8 mouse cellular contexts compared by ENCODE assay signal in genomic region chr13:17803331-17804057, GRCm38 (mm10). TPM values are rescaled to one million over a fixed set of nuclear protein-coding genes. Genes with fewer than 3 reads are reported as not detected.
DNase-seq lines count a peak whose midpoint lies in the region; ATAC-seq and TF ChIP-seq lines count a peak whose summit lies in the region.

No protein-coding gene starts in this region.

- TF ChIP-seq CTCF in C2C12 (IDR thresholded peaks at IDR 0.05; ENCODE audit: control insufficient read depth, insufficient read depth, insufficient read length): peak; percentile 23
- TF ChIP-seq CTCF in brain, embryonic 14.5 days (IDR thresholded peaks at IDR 0.05; ENCODE audit: borderline replicate concordance, extremely low read depth, insufficient read depth, insufficient read length): peak; percentile 37; the same call in 1 of the 2 replicates

- peak; percentile 88 for DNase-seq in brain, embryonic 14.5 days (ENCODE audit: low read depth)
- peak; percentile 86 for DNase-seq in kidney, postnatal 10 days
- peak; percentile 76 for DNase-seq in naive thymus-derived CD4-positive, alpha-beta T cell, adult 2 months (ENCODE audit: low read depth)
- peak; percentile 80 for DNase-seq in splenic B cell, adult 2 months (ENCODE audit: low read depth, low spot score)

- H3K27me3 ChIP-seq in C2C12 (ENCODE audit: control insufficient read depth, insufficient read depth, insufficient read length): no peaks in the 10 kb centered on the region
- no peaks in the 10 kb centered on the region for H3K27me3 ChIP-seq in erythroblast, embryonic 14.5 days (ENCODE audit: control insufficient read depth)
- no peaks in the 10 kb centered on the region for H3K27me3 ChIP-seq in heart, embryonic 13.5 days (replicated peaks)
- H3K27me3 ChIP-seq in liver, embryonic 12.5 days (replicated peaks): no peaks in the 10 kb centered on the region
- H3K27me3 ChIP-seq in splenic B cell, adult 2 months (ENCODE audit: control insufficient read depth, insufficient read depth, low read length, poor library complexity, severe bottlenecking): no peaks in the 10 kb centered on the region

- peaks cover 14% of the 10 kb centered on the region for H3K36me3 ChIP-seq in C2C12 (ENCODE audit: control insufficient read depth, insufficient read depth)
- peaks cover 14% of the 10 kb centered on the region for H3K36me3 ChIP-seq in erythroblast, embryonic 14.5 days (ENCODE audit: control insufficient read depth)
- peaks cover 10% of the 10 kb centered on the region; the same call in 1 of the 2 replicates for H3K36me3 ChIP-seq in heart, embryonic 13.5 days
- peaks cover 7% of the 10 kb centered on the region for H3K36me3 ChIP-seq in liver, embryonic 12.5 days
- no peaks in the 10 kb centered on the region for H3K36me3 ChIP-seq in splenic B cell, adult 2 months (ENCODE audit: control insufficient read depth, insufficient read depth, low read length, poor library complexity, severe bottlenecking)

- H3ac ChIP-seq in C2C12 (ENCODE audit: control insufficient read depth, insufficient read length, low read depth): peak overlapping the region; percentile 75

- H3K9ac ChIP-seq in heart, embryonic 13.5 days: peak overlapping the region; percentile 99
- H3K9ac ChIP-seq in liver, embryonic 12.5 days: peak overlapping the region; percentile 100

- peak overlapping the region; percentile 78 for H3K4me2 ChIP-seq in heart, embryonic 13.5 days
- peak overlapping the region; percentile 92 for H3K4me2 ChIP-seq in liver, embryonic 12.5 days

- WGBS in heart, embryonic 13.5 days: under 1% methylated on average over 85 of the region's 85 CpGs
- WGBS in liver, embryonic 12.5 days (ENCODE audit: insufficient replicate concordance): under 1% methylated on average over 83 of the region's 85 CpGs

- peaks cover 62% of the 10 kb centered on the region for H3K79me2 ChIP-seq in C2C12 (ENCODE audit: control insufficient read depth, insufficient read depth)

- H3K4me3 ChIP-seq in C2C12 (ENCODE audit: insufficient read depth, poor library complexity, severe bottlenecking): peak overlapping the region; percentile 79
- H3K4me3 ChIP-seq in erythroblast, embryonic 14.5 days (replicated peaks): peak overlapping the region; percentile 96
- H3K4me3 ChIP-seq in heart, embryonic 13.5 days: peak overlapping the region; percentile 99
- peak overlapping the region; percentile 100 for H3K4me3 ChIP-seq in liver, embryonic 12.5 days

- H3K27ac ChIP-seq in heart, embryonic 13.5 days (replicated peaks): peak overlapping the region; percentile 99
- H3K27ac ChIP-seq in liver, embryonic 12.5 days: peak overlapping the region; percentile 99

- ATAC-seq in heart, embryonic 13.5 days (ENCODE audit: extremely low read depth, insufficient number of reproducible peaks, low FRiP score, low TSS enrichment): 0 out of 2 replicates have a peak, but pooled peaks have one; percentile 23
- peak; percentile 56 for ATAC-seq in liver, embryonic 12.5 days

- peaks cover 44% of the 10 kb centered on the region for H3K4me1 ChIP-seq in erythroblast, embryonic 14.5 days (ENCODE audit: control insufficient read depth)
- H3K4me1 ChIP-seq in heart, embryonic 13.5 days: peaks cover 26% of the 10 kb centered on the region
- H3K4me1 ChIP-seq in liver, embryonic 12.5 days: peaks cover 36% of the 10 kb centered on the region

- TF ChIP-seq POLR2A in brain, embryonic 14.5 days (IDR thresholded peaks at IDR 0.05; ENCODE audit: borderline replicate concordance, extremely low read depth, insufficient read depth, insufficient read length, poor library complexity, severe bottlenecking): no peak

- H3K9me3 ChIP-seq in erythroblast, embryonic 14.5 days (ENCODE audit: control insufficient read depth, low read length): no peaks in the 10 kb centered on the region
- H3K9me3 ChIP-seq in heart, embryonic 13.5 days: no peaks in the 10 kb centered on the region
- H3K9me3 ChIP-seq in liver, embryonic 12.5 days (replicated peaks): no peaks in the 10 kb centered on the region

- peaks cover 49% of the 10 kb centered on the region for H3K79me3 ChIP-seq in C2C12 (ENCODE audit: low read depth)

TF ChIP-seq in C2C12, 6 proteins besides CTCF, POLR2A, EP300 and RAD21:
- TF ChIP-seq MAX (IDR thresholded peaks at IDR 0.05) (no peak), MYOD1 (IDR thresholded peaks at IDR 0.05; ENCODE audit: control insufficient read depth, insufficient read length, low read depth) (no peak), FOSL1 (IDR thresholded peaks at IDR 0.05; ENCODE audit: insufficient read depth, low read length, poor library complexity, severe bottlenecking) (no peak), USF1 (IDR thresholded peaks at IDR 0.05; ENCODE audit: low read depth) (no peak), MYOG (IDR thresholded peaks at IDR 0.05; ENCODE audit: control insufficient read depth, extremely low read depth, insufficient read length) (no peak), CEBPB (IDR thresholded peaks at IDR 0.05; ENCODE audit: low read depth) (no peak)

RNA-seq across cellular contexts. Expression of gene Cdk13, which starts 1.4 kb away (rescaled TPM):
- polyA plus RNA-seq in C2C12 (2012; fragmentation: generic; extraction: Trizol): 15.9 TPM
- polyA plus RNA-seq in brain, embryonic 14.5 days (2012; rRNA removed): 36.9 and 46.7 TPM in 2 replicates
- 3.1 and 4.4 TPM in 2 replicates for polyA plus RNA-seq in erythroblast, embryonic 14.5 days (2012)
- polyA plus RNA-seq in heart, embryonic 13.5 days (2015; fragmentation: Nextera tagmentation; extraction: Ambion mirVana): 9.3 and 10.6 TPM in 2 replicates
- polyA plus RNA-seq in liver, embryonic 12.5 days (2016; fragmentation: Nextera tagmentation; extraction: Ambion mirVana): 11.1 and 15.5 TPM in 2 replicates

Comparison
In these comparisons a context has a peak if more than half of its experiments do, and no peak if none do; other contexts are left out.
1. Peak in every context shown above with its lines: DNase-seq, ATAC-seq, H3K4me3 ChIP-seq and H3K27ac ChIP-seq.